Mouse (Mus musculus): ENCODE results near the gene Agbl4.

GRCm38 (mm10) chr4:111420031-111420430, 1022.6 kb downstream of the Agbl4 start:
- no peak for TF ChIP-seq CTCF (IDR thresholded peaks at IDR 0.05; ENCODE audit: control insufficient read depth, insufficient read depth, insufficient replicate concordance, low read depth, low read length)
- no peak for TF ChIP-seq POLR2A (IDR thresholded peaks at IDR 0.05; ENCODE audit: control insufficient read depth, low read depth, low read length)

Data from testis, adult 2 months (tissue).